Mouse (Mus musculus) cerebellum, adult 18-20 months (tissue): ENCODE data around the gene Mthfr.

Experiments used
- DNase-seq, 2 experiments: peaks; one replicate each; pipeline ENCODE4 v3.0.0; 2021

Mthfr gene

DNA sequence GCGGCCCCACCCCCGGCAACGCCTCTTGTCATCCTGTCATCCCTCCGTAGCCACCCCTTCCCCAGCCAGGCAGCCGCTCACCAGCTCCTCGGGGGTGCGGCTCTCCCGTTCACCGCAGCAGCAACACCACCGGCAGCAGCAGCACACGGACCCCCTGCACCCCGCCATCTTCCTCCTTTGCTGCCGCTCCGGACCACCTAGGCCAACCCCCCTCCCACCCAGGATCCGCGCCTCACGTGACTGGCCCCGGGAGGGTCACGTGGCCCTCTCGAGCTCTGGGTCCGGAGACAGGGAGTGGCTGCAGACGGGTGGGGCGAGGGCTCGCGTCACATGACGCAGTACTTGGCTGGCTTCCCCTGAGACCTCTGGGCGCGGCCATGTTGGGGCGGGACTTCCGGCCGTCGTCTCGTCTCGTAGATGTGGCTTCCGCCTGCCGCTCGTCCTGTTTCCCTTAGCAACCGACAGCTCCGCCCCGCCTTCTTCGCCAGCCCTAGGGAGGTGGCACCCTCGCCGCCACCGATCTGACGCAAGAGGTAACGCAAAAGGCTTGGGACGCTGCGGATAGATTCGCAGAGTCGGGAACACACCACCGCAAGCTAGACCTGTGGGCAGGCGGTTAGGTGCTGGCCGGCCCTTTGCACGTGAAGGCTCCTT is at the start of gene Mthfr, which contains the start of gene Clcn6:
Gene Mthfr (plus strand): TSS at position 478 of the 654 bp plus-strand sequence.
Gene Clcn6 (minus strand): TSS at position 222 of the 654 bp plus-strand sequence.
- DNase-seq = peak; percentile 99 to 100

DNA sequence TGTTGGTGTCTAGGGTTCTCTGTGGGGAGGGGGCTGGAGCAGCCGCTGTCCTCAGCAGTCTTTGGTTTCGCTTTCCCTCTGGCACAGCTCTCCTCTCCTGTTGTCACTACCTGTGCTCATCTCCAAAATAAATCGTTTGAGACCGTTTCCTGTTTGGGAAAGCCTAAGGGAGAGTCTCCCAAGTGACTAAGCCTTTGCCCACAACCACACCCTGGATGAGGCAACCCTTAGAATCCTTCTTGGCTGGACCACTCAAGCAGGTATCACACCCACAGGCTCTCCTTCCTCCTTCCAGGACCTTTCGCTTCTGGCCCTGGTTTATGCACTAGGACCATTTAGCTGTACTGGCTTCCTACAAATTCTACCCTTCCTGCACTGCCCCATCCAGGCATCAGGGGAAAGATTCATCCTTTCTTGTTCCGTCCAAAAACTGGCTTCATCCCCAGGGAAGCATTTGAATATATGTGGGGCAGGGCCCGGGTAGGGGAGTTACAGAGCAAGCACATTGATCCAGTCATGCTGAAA is 45.2 kb upstream of the Mthfr start:
- DNase-seq = no peak

DNA sequence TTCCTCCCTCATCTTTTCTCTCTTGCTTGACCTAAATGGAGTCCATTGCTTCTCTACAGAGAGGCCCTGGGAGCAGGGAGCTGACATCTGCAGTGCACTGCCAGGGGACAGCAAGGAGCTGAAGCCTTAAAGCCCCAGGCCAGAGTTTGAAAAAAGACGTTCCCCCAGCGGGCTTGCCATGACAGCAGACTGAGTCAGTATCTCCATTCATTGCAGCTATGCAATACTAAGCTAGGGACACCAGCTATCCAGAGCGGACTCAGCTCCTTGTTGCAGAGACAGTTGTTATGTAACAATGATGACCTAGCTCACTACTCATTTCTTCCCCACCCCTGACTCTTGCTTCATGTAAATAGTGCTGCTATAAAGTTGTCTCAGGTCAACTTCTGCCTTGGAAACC is 43.6 kb upstream of the Mthfr start:
- no peak for DNase-seq

DNA sequence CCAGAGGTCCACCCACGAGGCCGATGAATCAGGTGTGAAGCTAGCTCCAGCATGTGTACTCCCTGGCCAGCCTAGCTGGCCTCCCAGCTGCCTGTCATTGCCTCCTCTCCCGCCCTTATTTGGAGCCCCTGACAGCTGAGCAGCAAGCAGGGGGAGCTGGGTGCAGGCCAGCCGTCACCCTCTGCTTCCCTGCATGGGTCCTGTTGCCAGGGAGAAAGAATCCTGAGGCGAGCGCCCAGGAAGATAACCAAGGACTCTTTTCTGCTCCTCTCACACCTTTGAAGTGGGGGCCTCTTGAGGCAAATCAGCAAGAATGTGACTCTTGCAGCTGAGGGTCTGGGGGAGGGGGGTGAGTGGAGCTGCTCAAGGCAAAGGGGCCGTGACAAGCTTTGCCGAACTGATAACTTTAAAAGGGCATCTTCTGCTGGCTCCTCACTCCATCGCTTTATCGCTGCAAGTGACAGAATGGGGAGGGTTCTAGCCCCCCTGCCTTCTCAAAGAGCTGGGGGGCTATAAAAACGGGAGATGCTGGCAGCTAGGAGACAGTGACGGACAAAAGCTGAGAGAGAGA is 38.6 kb upstream of the Mthfr start, which contains the start of gene Nppa:
Gene Nppa (plus strand): TSS at position 521 of the 571 bp plus-strand sequence.
- DNase-seq = no peak

DNA sequence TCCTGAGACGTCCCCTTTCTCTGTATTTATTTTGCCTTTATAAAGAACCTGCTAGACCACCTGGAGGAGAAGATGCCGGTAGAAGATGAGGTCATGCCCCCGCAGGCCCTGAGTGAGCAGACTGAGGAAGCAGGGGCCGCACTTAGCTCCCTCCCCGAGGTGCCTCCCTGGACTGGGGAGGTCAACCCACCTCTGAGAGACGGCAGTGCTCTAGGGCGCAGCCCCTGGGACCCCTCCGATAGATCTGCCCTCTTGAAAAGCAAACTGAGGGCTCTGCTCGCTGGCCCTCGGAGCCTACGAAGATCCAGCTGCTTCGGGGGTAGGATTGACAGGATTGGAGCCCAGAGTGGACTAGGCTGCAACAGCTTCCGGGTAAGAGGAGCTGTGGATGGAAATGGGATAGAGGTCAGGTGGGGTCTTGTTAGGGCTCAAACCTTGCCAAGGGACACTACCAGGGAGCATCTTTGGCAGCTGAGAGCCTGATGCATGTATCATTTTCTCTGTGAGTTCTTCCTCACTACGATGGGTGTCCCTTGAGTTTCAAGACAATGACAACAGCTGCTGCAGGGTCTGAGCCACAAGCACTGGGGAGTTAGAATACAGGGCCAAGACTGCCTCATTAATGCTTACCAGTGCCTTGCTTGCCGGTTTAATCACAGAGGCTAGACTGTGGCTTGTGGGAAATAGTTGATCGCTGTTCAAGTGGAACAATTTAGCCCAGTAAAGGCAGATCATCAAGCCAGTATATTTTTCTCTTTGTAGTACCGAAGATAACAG is 37.7 kb upstream of the Mthfr start:
- no peak for DNase-seq

DNA sequence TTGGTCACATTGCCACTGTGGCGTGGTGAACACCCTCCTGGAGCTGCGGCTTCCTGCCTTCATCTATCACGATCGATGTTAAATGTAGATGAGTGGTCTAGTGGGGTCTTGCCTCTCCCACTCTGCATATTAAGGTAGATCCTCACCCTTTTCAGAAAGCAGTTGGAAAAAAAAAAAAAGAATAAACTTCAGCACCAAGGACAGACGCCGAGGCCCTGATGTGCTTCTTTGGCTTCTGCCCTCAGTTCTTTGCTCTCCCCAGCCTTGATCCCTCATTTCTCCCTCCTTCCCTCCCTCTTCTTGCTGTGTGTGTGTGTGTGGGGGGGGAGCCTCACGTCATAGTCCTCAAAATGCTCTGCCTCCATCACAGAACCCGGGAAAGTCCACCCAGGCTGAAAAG is 37.0 kb upstream of the Mthfr start:
- DNase-seq = no peak

DNA sequence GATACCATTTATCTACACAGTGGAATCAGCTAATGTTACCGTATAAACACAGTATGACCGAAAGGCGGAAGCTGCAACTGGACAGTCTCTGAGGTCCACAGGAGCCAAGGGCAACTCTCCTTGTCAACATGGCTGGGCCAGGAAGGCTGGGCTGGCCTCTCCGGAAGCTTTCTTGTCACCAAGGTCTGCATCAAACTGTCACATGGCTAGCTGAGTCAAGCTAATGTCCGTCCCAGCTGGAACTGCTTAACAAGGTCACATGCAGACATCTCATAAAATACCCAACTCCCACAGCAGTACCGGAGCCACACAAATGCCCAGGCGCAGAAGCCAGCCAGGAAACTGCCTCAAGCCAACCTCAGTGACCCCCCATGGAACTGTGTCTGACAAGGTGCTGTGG is 34.5 kb upstream of the Mthfr start:
- no peak for DNase-seq

DNA sequence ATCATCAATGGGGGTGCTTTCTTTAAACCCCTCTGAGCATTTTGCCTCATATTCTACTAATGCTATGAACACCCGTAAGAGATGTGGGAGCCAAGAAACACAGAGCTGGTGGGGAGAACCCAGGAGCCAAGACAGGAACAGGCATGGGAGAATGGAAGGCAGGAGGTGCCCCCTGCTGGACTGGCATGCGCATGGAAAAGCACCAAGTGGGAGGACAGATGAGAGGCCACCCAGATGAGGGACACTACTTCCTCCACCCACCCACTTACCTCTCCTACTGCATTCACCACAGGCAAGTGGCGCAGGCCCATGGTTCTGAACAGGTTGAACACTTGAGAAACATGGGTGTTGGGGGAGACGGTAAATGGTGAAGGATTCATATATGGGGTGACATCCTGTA is 30.5 kb upstream of the Mthfr start:
- peak; percentile 30 to 40 for DNase-seq

DNA sequence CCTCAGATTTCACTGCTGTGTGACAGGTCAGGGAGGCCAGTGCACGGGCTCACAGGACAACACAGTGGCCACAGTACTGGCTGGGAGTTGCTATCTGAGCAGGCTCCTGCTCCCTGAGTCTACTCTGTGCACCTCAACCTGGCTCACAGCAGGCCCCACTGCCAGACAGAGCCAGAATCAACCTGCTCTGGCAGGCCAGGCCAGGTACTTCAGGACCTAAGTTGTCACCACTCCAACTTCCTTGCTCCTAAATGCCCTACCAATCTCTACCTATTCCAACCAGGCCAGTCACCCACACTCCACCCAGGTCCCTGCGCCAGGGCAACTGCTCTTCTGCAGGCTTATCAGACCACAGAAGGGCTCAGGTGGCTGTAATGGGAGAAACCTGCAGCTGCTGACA is 29.2 kb upstream of the Mthfr start:
- no peak for DNase-seq

DNA sequence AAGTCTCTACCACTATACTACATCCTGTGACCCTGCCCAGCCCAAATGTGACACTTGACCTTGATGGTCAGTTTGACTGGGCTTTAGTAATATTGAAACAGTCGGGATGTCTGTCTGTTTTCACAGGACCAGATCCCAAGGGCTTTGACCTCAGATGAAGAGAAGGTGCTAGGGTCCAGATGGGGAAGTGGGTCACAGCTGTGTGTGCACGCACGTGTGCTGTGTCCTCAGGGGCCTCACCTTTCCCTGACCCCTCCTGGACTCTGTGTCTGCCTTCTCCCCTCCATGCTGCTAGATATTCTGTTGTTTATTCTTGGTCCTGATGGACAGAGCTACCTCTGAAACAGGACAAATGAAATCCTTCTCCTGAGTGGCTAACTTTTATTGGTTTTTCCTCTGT is 27.5 kb upstream of the Mthfr start:
- DNase-seq = no peak

DNA sequence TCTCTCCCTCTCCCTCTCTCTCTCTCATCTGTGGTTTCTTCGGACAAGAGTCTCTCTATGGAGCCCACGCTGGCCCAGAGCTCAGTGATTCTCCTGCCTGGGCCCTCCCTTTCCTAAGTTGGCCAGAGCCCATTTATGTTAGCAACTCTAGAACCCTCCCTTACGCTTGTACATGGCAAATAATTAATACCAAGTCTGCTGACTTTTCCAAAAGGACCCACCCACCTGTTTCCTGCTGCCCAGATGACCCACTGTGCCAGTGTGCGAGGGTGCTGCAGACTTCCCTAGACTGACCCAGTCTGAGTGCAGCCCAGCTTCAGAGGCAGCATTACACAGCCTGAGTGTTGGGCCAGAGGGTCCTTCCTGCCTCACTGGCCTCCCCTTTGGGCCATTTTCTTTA is 26.7 kb upstream of the Mthfr start:
- DNase-seq = no peak

DNA sequence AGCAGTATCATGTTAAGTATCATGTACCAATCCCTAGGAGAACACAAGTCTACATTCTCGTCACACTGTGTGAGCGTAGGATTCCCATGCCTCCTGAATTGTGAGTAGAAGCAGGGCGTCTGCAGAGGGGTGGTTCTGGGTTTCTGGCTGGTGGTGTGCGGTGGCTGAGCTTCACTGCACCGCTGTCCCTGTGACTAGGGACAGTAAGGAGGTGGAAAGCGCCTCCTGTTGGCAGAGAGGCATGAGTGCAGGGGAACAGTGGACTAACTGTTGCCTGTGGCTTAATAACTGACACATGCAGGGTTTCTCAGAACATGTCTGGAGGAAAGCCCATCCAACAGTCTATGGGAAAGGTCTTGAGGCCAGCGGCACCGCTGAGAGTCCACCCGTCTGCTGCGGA is 23.5 kb upstream of the Mthfr start:
- no peak for DNase-seq

DNA sequence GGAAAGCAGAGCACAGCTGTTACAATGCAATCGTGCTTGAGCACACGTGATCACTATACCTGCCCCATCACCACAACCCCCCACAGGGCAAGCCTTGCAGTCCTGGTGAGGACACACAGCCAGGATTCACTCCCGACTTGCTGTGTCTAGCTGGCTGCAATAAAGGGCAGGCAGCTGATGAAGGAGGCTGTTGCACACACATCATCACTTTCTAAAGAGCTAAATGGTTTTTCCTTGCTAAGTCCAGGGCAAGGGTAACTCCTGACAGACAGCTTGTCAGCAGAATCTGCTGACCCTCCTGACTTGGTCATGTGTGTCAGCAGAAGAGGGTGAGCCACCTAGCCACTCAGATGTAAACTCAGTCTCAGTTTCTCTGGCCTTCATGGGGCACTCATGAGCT is 21.9 kb upstream of the Mthfr start:
- DNase-seq = no peak

DNA sequence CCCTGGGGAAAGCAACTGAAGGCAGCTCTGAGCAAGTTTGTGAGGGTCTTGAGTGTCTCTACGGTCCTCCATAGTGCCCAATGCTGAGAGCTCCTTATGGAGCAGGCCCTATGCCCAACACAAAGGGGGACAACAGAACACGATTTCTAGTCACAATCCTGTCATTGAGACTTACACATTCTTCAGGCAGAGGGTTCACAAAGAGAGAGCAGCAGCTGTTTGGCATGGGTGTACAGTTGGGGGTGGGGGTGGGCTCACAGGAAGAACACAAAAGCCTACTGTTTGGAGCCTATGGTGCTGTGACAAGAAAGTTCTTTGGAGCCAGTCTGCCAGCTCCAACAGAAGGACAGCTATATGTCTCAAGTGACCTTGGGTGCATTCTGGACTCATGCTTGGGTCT is 20.5 kb upstream of the Mthfr start:
- no peak for DNase-seq

DNA sequence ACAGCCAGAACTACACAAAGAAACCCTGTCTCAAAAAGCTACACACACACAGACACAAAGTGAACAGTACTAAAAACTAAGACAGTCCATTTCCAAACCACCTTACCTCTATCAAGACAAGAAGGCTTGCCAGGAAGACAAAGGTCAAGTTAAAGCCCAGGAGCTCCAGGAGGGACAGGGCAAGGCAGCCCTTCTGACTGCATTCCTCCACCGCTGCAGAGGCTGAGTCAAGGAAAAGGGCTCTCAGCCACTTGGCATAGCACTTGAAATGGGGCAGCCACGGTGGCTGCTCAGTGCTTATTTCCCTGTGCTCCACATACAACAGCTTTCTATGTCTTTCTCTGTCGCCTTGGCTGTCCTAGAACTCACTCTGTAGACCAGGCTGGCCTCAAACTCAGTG is 14.9 kb upstream of the Mthfr start:
- no peak for DNase-seq

DNA sequence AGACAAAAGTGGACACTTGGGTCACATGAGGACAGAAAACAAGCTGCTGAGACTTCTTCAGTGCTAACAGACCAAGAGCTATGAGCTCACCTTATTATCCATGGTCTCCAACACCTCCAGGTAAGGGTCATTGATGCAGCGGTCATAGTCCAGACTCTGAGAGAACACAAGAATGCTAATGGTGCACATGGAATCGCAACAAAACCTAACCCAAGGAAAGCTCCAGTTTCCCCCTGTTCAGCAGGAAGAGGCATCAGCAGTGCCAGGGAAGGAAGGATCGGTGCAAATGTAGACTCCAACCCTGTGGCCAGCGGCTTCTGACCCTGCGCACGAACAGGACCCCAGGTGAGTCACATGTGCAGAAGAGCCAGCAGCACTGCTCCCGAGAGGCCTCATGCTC is 9.6 kb upstream of the Mthfr start:
- no peak for DNase-seq

DNA sequence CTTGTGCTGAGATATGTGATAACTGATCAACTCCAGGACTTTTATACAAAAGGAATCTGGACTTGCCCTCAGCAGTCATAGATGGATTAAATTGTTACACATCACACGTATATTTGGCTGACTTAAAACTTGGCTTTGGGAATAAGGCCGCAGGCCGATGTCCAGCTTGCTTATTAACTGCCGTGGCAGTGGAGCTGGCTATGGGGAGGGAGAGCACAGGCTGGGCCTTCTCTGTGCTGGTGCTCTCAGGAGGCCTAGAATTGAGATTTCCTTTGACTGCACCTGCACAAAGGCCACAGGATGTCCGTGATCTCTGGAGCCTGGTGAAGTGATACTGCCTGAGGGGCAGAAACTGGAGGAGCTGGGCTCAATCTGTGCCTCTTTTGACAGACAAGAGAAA is 8.4 kb upstream of the Mthfr start:
- no peak for DNase-seq

DNA sequence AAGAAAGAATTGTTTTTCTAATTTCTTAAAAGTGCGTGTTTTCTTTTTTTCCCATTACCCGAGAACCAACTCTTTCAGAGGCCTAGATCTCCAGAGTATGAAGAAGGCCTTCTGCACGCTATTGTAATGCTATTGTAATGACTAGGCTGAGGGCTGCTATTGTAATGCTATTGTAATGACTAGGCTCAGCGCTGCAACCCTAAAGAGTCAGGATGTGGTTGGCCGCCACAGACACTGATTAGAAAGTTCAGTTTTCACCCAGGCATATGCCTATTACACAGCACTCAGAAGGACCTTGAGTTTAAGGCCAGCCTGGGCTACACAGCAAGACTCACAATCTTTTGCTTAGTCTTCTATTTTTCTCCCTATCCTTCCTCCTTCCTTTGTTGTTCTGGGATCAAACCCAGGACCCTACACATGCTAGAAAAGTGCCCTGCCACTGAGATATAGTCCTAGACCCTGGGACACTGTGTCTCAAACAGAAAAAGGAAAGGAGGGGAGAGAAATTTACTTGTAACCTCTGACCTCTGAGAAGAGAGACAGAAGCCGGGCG is 4.9 kb upstream of the Mthfr start:
- no peak for DNase-seq

DNA sequence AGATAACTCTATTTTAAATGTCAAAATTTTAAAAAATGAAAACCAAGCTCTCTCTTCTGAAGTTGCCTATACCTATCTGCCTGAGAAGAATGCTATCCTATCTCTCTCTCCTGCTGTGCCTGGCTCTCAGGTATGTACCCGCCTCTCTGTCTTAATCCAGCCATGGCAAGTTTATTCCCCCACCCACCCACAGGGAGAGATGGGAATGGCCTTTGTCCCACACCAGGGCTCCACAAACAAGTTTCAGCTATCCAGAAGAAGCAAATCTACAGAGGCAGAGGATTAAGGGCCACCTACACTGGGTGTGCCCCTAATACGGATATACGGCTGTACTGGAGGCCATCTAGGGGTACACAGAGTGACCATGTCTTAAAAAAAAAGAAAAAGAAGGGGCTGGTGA is 3.4 kb upstream of the Mthfr start:
- no peak for DNase-seq

DNA sequence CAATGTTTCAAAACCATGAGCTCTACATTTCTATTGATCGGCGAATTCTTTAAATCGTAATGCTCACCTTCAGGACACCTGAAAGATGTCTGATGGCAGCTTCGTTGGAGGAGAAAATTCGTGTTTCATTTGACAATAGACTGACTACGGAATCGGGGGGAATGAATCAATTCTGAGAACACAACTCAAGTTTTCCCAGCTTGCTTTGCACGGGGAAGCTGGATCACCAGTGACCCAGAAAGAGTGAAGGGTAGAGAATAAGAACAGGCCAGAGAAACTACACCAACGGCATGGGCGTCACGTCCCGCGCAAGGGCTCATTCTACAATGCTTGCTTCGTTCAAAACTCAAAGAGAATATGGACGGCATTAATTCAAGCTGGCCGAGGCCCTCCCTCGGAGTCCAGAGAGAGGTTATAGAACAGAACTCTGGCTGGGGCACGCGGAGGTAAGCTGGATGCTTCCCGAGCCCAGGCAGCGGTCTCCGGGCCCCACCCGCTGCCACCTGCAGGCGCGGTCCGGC is 738 bp upstream of the Mthfr start:
- no peak for DNase-seq

DNA sequence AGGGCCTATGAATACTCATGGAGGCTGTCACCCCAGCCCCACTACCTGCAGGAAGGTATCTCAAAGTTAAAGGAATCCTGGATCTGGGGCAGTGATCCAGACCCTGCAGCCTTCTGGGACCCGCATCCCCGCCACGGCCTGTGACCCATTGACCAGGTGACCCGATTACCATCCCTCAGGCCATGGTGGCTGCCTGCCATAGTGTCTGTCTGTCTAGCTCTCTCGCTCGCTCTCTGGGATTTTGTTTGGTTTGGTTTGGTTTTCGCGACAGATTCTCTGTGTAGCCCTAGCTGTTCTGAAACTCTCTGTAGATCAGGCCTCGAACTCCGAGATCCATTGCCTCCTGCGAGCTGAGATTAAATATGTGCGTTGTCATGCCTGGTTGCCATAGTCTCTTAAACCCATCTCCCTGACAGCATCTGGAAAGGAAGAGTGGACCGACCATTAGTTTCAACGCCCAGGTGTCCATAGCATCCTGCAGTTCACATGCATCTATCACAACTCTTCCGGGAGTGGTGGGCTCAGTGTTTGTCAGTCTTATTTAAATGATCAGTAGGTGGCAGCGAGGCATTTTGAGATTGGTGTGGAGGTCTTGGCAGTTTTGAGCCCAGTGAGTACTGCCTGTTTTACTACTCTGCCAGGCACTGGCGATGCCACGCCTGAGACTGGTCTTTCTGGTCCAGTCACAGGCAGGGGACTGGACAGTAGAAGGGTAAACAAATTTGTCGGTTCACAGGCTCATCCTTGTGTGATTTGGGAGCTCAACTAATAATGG is 564 bp downstream of the Mthfr start:
- peak in 1 of 2 experiments; percentile 38 for DNase-seq

DNA sequence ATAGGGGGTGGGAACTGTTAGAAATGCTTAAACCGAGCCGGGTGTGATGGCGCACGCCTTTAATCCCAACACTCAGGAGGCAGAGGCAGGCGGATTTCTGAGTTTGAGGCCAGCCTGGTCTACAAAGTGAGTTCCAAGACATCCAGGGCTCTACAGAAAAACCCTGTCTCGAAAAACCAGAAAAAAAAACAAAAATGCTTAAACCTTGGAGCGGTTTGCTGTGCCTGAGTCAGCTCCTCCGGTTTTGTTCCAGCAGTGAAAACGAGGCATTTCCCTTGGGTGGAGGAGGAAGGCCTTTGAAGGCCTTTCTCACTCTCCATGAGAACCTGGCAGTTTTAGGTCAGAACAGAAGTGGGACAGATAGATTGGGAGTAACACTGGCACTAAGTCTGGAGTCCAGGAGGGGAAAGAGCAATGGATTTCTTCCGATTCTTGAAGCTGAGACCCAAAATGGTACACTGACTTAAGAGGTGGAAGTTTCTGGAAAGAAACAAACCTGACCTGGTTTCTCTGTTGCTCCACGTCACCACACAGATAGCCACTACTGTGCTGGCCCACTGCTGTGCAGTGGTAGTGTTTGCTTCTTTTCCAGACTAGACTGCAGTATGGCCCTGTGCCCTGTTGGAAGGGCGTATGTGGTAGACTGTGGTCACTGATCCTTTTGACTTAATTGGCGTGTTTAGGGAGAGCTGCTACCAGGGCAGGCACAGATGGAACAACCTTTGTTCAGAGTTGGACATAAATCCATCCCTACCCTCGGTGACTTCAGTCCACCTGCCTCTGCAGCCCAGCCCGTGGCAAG is 1.4 kb downstream of the Mthfr start:
- peak in 1 of 2 experiments; percentile 39 for DNase-seq
